Mouse (Mus musculus) cerebellum, adult 9-11 months (tissue): ENCODE results near the gene Dhrs11.
A peak's percentile ranks its signal among the peaks of the same experiment; 100 is the strongest.

Source experiments
- DNase-seq: peaks from one replicate; pipeline ENCODE4 v3.0.0; 2022

The Dhrs11 gene

DNA sequence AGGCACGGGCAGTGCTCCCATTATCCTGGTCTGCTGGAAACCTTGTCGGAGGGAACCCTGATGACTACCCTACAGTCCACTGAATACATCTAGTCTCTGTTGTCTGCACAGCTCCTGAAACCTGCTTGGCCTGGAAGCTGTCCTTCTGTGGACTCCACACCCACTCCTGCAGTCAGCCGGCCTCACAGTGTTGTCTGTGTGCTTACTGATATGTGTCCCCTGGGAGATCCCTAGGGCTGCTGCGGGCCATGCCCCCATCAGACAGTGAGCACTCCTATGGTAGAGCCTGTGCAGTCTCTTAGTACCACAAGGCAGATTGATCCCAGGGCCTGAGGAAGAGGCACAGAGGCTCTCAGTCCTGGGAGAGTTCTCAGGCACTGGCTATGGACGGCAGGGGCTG, 6.3 kb downstream of the Dhrs11 start:
- DNase-seq = no peak

DNA sequence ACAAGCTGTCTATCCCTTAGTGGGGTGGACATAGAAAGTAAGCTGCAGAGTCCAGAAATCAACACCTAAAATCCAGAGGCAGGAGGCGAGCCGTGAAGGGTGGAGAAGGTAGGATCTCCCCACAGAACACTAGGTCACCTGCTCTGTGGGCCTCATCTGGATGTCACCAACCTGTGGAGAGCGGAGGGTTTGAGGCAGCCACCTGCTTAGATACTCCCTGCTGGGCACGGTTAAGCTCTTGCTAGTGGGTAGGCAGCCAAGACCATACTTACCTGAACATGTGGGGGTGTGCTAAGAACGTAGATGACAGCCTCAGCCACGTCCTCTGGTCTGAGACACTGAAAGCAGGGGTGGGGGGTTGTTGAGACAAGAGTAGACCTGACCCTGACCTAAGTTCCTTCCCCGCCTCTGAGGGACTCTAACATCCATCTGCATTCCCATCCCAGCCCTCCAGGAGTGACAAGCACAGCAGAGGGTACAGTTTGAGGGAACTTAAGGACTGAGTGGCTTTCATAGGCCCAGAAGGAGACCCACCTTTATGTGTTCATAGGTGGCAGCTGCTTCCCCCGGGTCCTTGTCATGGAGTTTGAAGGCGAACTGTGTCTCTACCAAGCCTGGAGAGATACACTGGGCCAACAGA, 7.5 kb downstream of the Dhrs11 start:
- DNase-seq = no peak

DNA sequence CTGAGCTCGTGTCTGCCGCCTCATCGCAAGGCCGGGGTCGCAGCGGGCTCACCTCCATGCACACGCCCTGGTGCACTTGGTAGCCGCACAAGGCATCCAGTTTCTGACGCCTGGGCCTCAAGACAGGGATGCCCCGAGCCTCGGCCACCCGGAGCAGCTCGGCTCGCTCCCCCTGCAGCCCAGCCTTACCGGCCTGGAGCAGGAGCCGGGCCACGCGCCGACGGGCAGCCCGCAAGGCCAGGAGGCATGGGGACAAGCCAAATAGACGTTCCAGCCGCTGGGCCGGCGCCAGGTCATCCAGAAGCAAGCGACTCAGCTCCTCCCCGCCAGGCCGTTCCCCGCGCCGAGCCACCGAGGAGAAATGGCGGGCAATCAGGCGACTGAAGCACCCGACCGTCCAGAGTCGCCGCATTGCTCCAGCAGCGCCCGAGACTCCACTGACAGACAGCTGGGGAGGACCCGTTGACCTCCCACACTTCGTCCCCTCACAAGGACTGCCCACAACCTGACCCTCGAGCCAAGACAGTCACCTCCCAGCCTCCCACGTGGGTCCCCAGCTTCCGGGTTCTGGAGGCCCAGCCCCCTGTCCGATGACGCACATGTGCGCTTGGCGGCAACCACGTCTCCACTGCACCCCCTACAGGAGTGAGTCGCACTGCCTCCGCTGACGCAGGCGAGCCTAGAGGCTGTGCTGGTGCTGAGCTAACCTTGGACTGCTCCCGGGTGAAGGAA, 9.7 kb downstream of the Dhrs11 start, which contains the start of gene Mrm1:
TSS of gene Mrm1 (minus strand) at position 555 of the 732 bp plus-strand sequence.
- DNase-seq = peak; percentile 95

DNA sequence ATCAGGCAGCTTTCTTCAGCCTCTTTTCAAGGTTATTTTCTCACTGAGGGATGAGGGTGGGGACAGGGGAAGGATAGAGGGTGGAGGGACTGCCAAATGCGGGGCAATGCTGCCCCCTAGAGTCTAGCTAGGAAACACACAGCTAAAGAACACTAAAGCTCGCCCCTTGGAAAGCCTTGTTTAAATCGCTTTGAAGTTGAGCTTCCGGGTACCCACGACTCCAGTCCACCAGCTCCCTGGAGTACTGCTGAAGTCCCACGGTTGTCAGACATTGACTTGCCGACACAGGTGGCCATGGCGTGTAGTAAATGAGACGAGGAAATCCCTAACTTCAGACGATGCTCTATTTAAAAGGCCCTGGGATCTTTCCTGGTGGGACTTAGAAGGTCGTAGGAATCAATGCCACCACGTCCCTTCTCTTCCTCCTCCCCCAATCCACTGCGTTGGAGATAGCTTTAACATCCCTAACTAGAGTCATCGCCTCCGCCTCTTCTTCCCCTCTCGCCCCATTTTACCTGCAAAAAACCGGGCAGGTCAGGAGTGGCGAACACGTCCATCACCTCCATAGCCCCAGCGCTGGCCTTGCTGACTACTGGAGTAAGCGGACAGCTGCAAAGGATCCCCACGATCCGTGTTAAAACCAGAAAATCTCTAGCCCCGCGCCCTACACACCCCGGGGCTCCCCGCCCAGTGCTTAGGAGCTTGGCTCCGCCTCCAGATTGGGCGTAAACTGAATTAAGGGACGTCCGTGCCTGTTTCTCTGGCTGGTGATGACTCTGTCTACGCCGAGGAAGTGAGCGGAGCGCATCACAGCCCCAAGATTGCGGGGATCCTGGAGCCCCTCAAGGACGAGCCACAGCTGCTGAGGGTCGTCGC, 10.5 kb downstream of the Dhrs11 start:
- peak; percentile 73 for DNase-seq

DNA sequence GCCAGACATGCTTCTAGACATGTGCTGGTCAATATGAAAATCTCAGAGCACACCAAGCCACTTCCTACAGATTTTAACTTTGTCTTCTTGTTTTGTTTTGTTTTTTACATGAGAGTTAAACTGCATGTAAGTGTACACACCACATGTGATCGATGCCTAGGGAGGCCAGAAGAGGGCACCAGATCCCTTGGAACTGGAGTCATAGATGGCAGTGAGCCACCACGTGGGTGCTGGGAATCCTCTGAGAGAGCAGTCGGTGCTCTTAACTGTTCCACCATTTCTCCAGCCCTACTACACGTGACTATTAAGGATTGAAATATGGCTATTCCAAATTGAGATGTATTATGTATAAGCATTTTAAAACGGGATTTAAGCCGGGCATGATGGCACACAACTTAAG, 11.4 kb downstream of the Dhrs11 start:
- no peak for DNase-seq

DNA sequence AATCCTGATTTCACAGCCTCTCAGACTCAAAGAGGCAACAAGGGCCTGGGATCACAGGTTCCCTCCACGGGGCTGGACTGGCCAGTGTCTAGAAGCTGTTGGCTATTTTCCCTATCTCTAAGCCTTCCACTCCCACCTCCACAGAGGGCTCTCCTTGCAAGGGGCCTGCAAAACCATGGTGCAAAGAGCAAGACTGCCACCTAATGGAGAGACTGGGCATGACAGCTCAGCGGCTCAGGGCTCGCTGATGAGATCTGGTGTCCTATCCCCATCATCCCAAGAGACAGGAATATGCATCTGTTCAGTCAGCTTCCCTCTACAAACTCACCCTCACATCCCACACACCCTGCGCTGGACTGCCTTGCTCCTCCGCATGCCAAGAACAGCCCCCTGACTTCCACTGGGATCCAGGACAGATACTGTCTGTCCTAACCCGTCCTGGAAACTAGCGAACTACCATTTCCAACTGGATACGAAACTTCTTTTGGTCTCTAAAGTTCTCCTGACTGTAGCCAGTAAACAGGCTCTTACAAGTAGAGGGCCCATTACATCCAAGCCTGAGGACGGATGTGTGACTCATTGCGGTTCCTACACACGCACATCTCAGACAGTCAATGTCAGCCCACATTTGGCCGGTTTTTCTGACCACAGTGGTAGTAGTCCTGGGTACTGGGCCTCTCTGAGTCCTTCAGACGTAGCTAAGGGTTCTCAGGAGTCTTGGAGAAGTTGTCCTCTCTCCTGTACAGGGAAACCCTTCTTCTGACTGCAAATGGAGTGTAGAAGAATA, 14.9 kb downstream of the Dhrs11 start:
- DNase-seq = peak; percentile 63

DNA sequence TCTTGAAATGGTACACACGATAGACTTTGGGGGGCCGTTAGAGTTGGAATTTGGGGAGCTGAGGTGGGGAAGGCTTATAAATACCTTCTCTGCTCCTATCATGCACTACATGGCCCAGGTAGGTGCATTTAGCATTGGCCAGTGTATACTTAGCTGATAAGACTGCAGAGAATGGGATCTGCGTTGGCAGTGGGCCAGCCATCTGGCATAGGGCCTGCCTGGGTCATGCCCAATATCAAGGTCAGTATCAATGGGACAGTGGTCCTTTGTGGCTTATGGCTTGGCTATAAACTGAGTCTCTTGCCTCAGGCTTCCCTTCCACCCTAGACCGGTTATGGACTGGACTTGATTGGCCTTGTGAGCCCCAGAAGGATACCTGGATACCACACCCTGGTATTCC, 24.4 kb downstream of the Dhrs11 start:
- no peak for DNase-seq

DNA sequence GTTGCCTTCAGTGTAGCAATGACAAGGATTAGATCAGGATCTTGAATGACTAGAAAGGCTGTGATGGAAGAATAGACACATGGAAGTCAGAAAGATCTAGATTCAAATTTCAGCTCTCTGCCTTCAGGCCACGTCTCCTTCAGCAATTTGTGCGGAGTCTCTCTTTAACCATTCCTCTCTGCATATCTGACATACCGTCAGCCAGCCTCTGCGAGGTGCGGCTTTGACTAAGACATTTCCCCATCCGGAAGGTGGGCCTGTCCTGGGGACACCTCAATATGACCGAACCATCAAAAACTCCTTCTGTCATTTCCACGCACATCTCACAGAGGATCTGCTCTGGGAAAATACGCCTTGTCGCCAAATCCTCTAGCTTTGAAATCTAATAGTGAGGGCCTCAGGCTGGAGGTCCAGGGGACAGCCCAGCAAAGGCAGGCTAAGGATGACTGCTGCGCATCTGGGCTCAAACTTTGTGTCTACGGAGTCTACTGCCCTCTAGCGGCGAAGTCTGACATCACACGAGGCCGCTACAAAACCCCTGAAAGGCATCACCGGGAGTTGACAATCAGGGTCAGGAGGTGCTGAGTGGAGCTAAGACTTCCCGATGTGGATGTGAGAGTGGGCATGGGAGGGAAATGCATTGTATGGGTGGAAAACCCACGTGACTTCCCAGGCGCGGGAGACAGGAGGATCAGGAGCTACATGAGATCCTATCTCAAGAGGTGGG, 31.0 kb downstream of the Dhrs11 start:
- peak; percentile 60 for DNase-seq

DNA sequence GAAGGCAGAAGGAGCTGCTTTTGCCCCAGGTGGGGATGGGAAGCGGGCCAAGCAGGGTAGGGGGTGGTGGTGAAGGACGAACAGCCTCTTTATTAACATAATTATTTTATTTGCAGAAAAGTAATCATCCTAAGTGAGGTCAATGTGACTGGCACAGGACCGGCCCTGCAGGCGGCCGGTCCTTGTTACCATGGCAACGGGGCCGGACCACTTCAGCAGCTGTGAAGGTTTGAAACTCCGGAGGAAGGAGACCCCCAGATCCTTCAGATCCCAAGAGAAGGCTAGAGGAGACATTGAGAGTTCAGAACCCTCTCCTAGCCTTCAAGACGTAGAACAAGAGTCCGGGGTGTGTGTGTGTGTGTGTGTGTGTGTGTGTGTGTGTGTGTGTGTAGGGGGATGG, 31.8 kb downstream of the Dhrs11 start:
- DNase-seq = no peak

DNA sequence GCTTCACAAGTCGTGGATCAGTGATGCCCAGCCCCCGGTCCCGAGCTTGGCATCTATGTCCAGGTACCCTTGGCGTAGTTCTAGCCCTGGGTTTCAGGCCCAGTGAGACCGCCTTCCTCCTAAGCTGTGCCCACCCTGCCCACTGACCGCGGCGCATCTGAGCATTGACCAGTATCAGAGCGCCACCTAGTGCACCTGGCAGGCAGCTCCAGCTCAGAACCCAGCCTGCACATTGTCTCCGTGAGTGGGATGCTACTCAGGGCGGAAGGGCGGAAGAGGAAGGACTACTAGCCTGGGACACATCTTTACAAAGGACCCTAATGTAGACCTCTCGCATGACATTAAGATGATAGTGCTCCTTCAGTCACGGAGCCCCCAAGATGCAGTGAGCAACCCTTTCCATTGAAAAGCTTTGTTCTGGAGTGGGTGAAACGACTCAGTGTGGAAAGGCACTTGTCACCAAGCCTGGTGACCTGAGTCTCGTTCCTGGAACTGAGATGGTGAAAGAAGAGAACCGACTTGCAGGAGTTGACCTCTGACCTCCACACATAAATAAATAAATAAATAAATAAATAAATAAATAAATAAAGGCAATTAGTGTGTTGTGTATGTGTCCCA, 34.2 kb downstream of the Dhrs11 start:
- DNase-seq = peak; percentile 76

DNA sequence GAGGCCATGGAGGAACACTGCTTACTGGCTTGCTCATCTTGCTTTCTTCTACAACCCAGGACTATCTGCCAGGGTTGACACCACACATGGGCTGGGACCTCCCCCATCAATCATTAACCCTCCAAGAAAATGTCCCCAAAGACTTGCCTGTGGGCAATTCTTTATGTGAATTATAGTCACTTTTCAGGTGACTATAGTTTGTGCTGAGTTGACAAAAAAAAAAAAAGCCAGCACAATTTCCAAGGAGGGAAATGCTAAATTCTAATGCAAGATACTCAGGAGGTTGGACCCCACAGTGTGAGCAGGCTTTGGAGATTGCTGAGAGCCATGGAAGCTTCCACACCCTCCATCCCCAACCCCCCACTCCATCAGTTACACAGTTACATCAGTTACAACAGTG, 35.2 kb downstream of the Dhrs11 start:
- no peak for DNase-seq

DNA sequence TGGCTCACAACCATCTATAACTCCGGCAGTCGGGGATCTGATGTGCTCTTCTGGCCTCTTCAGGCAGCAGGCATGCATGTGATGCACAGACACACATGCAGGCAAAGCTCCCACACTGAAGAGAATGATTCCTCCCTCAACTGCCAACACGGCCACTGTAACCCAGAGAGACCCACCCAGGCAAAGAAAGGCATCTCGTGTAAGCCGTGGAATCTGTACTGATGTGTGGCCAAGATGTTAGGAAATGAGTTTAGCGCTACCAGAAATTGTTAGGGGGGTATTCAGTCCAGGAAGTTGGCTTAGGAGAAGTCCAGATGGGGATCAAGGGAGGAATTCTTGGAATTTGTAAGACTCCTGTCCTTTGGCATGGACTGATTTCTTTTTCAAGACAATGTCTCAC, 38.4 kb downstream of the Dhrs11 start:
- DNase-seq = no peak

DNA sequence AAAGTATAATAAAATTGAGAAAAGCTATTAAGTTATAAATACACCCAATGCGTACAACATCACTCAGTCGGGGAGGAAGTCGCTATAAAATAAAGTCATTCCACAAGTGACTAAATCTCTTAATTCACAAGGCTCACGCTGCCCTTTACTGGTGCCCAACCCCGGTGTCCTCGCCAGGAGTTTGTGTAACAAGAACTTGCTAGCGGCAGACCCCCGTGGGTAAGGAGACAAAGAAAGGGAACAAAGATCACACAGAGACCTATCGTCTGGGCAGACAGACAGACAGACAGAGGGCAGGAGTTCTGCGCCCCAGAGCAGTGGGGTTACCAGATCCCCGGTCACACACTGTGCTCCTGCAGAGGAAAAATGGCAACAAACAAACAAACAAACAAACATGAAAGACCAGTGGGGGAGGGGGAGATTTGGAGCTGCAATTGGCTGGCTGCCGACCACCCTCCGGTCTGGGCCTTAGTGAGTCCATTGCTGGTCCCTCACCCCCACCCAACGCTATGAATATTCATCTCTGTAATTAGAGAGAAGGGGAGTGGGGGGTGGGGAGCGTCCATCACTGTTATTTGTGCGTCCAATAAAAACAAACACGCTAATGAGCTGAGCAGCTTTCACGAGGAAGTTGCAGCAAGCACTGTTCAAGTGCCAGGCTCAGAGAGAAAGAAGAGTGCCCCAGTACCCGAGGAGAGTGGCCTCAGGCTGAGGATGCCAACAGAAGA, 48.5 kb downstream of the Dhrs11 start:
- no peak for DNase-seq

DNA sequence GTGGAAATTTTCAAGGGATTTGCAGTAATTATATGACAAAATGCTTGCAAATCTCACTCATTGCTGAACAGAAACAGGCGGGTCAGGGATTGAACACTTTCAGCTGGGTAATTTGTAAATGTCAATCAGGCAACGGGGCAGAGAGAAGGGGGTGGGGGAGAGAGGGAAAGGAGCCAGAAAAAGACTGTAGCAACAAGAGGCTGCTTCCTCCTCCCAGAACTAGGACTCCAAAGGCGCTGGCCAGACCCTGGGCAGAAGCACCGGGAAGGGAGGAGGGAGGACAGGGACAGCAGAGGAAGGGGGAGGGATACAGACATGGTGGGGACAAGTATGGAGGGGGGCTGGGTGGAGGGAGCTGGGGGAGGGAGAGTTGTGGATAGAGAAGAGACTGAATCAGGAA, 53.2 kb downstream of the Dhrs11 start:
- no peak for DNase-seq

DNA sequence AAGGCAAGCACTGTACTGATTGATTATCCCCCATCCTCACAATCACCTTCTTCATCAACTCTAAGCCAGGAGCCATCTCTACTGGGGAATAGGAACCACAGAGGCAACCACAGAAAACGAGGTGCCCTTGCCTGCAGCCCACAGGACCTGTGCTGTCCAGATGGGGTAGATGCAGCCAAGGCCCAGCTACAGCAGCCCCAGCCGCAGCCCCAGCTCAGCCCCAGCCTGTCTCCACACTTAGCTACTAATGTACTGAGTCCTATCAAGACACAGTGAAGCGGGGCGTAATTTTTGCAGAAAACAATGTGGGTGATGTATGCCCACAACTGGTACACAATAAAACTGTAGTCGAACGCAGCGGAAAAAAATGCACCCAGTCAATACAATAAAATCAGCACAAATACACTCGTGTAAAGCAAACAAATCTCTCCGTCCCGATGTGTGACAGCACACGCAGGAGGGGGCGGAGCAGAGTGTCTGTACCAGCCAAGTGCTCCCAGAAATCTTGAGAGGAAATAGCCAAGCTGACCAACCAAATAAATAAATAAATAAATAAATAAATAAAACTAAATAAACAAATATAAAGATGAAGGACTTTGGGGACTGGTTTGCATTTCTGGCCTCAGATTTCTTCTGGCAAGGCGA, 53.8 kb downstream of the Dhrs11 start:
- no peak for DNase-seq
